In genomic region chr4:130777647-130778046, GRCm38 (mm10) we compare ENCODE assay signal across 18 mouse cellular contexts. TPM values are rescaled to one million over a fixed set of nuclear protein-coding genes. Genes with fewer than 3 reads are reported as not detected.
DNase-seq lines count a peak whose midpoint lies in the region; ATAC-seq lines count a peak whose summit lies in the region.
"Had no signal": no experiment of that assay in that cellular context is flagged by ENCODE, and none has a peak within 500 bp of the region (broad histone marks: within the 10 kb centered on the region; RNA-seq: fewer than 3 reads in every experiment).

No protein-coding gene starts in this region.

- H3K27me3 ChIP-seq in embryonic facial prominence, embryonic 12.5 days, result no peaks in the 10 kb centered on the region
- no peaks in the 10 kb centered on the region for H3K27me3 ChIP-seq in embryonic facial prominence, embryonic 10.5 days (replicated peaks; ENCODE audit: low read depth, poor library complexity, severe bottlenecking)
- no peaks in the 10 kb centered on the region for H3K27me3 ChIP-seq in heart, embryonic 16.5 days (ENCODE audit: control insufficient read depth, insufficient read depth, low read length)
- no peaks in the 10 kb centered on the region for H3K27me3 ChIP-seq in kidney, embryonic 16.5 days (ENCODE audit: insufficient read depth, low read length)
- no peaks in the 10 kb centered on the region for H3K27me3 ChIP-seq in stomach, embryonic 14.5 days (ENCODE audit: control insufficient read depth, insufficient read depth, low read length)
- H3K27me3 ChIP-seq in liver, embryonic 11.5 days (replicated peaks; ENCODE audit: control insufficient read depth, insufficient read depth, low read length), result no peaks in the 10 kb centered on the region
- H3K27me3 ChIP-seq: embryonic facial prominence, embryonic 15.5 days; stomach, embryonic 15.5 days had no signal

- peaks cover 8% of the 10 kb centered on the region; the same call in 1 of the 2 replicates for H3K4me1 ChIP-seq in embryonic facial prominence, embryonic 12.5 days
- H3K4me1 ChIP-seq in embryonic facial prominence, embryonic 10.5 days, result peaks cover 6% of the 10 kb centered on the region; the same call in 1 of the 2 replicates
- peaks cover 36% of the 10 kb centered on the region for H3K4me1 ChIP-seq in heart, embryonic 16.5 days (ENCODE audit: control insufficient read depth, insufficient read depth, low read length)
- peaks cover 8% of the 10 kb centered on the region; the same call in 1 of the 2 replicates for H3K4me1 ChIP-seq in kidney, embryonic 16.5 days (ENCODE audit: insufficient read depth, low read length)
- 0 out of 2 replicates have a peak, but pooled peaks cover 5% of the 10 kb centered on the region for H3K4me1 ChIP-seq in stomach, embryonic 14.5 days (ENCODE audit: control insufficient read depth, insufficient read depth, low read length)
- no peaks in the 10 kb centered on the region for H3K4me1 ChIP-seq in liver, embryonic 11.5 days (replicated peaks; ENCODE audit: control insufficient read depth, insufficient read depth, low read length)
- H3K4me1 ChIP-seq: stomach, embryonic 15.5 days had no signal

- 56% methylated on average over 10 of the region's 10 CpGs for WGBS in embryonic facial prominence, embryonic 12.5 days
- 66% methylated on average over 10 of the region's 10 CpGs for WGBS in embryonic facial prominence, embryonic 10.5 days
- 30% methylated on average over 10 of the region's 10 CpGs for WGBS in heart, embryonic 16.5 days
- WGBS in kidney, embryonic 16.5 days, result 55% methylated on average over 10 of the region's 10 CpGs
- WGBS in stomach, embryonic 14.5 days, result 52% methylated on average over 10 of the region's 10 CpGs
- 68% methylated on average over 10 of the region's 10 CpGs for WGBS in liver, embryonic 11.5 days

- H3K27ac ChIP-seq in embryonic facial prominence, embryonic 12.5 days, result peak overlapping the region; percentile 24; the same call in 1 of the 2 replicates
- no peak overlapping the region for H3K27ac ChIP-seq in embryonic facial prominence, embryonic 10.5 days (replicated peaks)
- H3K27ac ChIP-seq in heart, embryonic 16.5 days (ENCODE audit: low read length), result peak overlapping the region; percentile 76
- peak overlapping the region; percentile 64 for H3K27ac ChIP-seq in kidney, embryonic 16.5 days (ENCODE audit: low read length)
- 0 out of 2 replicates have a peak overlapping the region, but pooled peaks have one; percentile 33 for H3K27ac ChIP-seq in stomach, embryonic 14.5 days (ENCODE audit: low read length)
- H3K27ac ChIP-seq in liver, embryonic 11.5 days (ENCODE audit: low read depth, low read length), result no peak overlapping the region
- H3K27ac ChIP-seq: stomach, embryonic 15.5 days had no signal

- H3K9ac ChIP-seq in embryonic facial prominence, embryonic 12.5 days, result no peak overlapping the region
- H3K9ac ChIP-seq in heart, embryonic 16.5 days (ENCODE audit: low read length), result 0 out of 2 replicates have a peak overlapping the region, but pooled peaks have one; percentile 34
- H3K9ac ChIP-seq in kidney, embryonic 16.5 days (replicated peaks; ENCODE audit: low read length), result no peak overlapping the region
- no peak overlapping the region for H3K9ac ChIP-seq in stomach, embryonic 14.5 days (replicated peaks; ENCODE audit: low read depth, low read length)
- no peak overlapping the region for H3K9ac ChIP-seq in liver, embryonic 11.5 days (ENCODE audit: low read depth, low read length)
- H3K9ac ChIP-seq: embryonic facial prominence, embryonic 15.5 days; stomach, embryonic 15.5 days had no signal

- intact Hi-C loops in heart, postnatal 25 days (cut with DNase I), result no loop called here

- DNase-seq in embryonic facial prominence, embryonic 10.5 days (ENCODE audit: low spot score), result no peak
- no peak for DNase-seq in heart, postnatal 25 days (ENCODE audit: low spot score)
- no peak for DNase-seq in kidney, postnatal 4 days
- no peak for DNase-seq in liver, embryonic 11.5 days (ENCODE audit: low spot score)
- DNase-seq: adrenal gland, postnatal 36 days; cerebellum, adult 8-10 months; gastrocnemius, postnatal 36 days; left cerebral cortex, postnatal 4 days; midbrain, embryonic 14.5 days had no signal

- ATAC-seq in embryonic facial prominence, embryonic 12.5 days (ENCODE audit: insufficient number of reproducible peaks, insufficient read depth, low FRiP score, low TSS enrichment), result no peak
- no peak; the same call in 1 of the 2 replicates for ATAC-seq in heart, embryonic 16.5 days (replicated peaks; ENCODE audit: extremely low read depth, insufficient read depth, low FRiP score)
- no peak for ATAC-seq in kidney, embryonic 16.5 days (ENCODE audit: low FRiP score, low TSS enrichment)
- ATAC-seq in stomach, embryonic 14.5 days (ENCODE audit: insufficient number of reproducible peaks, insufficient read depth, low FRiP score, low read depth), result no peak
- no peak for ATAC-seq in liver, embryonic 11.5 days (replicated peaks; ENCODE audit: low FRiP score)
- ATAC-seq: CD4-positive, CD25-positive, alpha-beta regulatory T cell, adult 4 months had no signal

- H3K36me3 ChIP-seq in embryonic facial prominence, embryonic 12.5 days, result peaks cover 74% of the 10 kb centered on the region
- peaks cover 99% of the 10 kb centered on the region for H3K36me3 ChIP-seq in embryonic facial prominence, embryonic 10.5 days (replicated peaks)
- peaks cover 53% of the 10 kb centered on the region for H3K36me3 ChIP-seq in heart, embryonic 16.5 days (ENCODE audit: control insufficient read depth, insufficient read depth)
- peaks cover 55% of the 10 kb centered on the region for H3K36me3 ChIP-seq in kidney, embryonic 16.5 days (ENCODE audit: insufficient read depth, low read length)
- H3K36me3 ChIP-seq in stomach, embryonic 14.5 days (ENCODE audit: control insufficient read depth, insufficient read depth, low read length), result peaks cover 74% of the 10 kb centered on the region
- H3K36me3 ChIP-seq in liver, embryonic 11.5 days (ENCODE audit: control insufficient read depth, insufficient read depth, low read length), result peaks cover 47% of the 10 kb centered on the region

- no peaks in the 10 kb centered on the region for H3K9me3 ChIP-seq in embryonic facial prominence, embryonic 12.5 days
- H3K9me3 ChIP-seq in embryonic facial prominence, embryonic 10.5 days, result no peaks in the 10 kb centered on the region
- no peaks in the 10 kb centered on the region for H3K9me3 ChIP-seq in heart, embryonic 16.5 days (replicated peaks; ENCODE audit: control insufficient read depth, low read length)
- H3K9me3 ChIP-seq in kidney, embryonic 16.5 days (ENCODE audit: low read length), result no peaks in the 10 kb centered on the region
- no peaks in the 10 kb centered on the region for H3K9me3 ChIP-seq in stomach, embryonic 14.5 days (ENCODE audit: control insufficient read depth, low read depth, low read length)
- H3K9me3 ChIP-seq in liver, embryonic 11.5 days (ENCODE audit: control insufficient read depth, low read length), result no peaks in the 10 kb centered on the region
- H3K9me3 ChIP-seq: embryonic facial prominence, embryonic 15.5 days; G1E; stomach, embryonic 15.5 days had no signal

- H3K4me2 ChIP-seq in embryonic facial prominence, embryonic 12.5 days (replicated peaks), result no peak overlapping the region
- no peak overlapping the region for H3K4me2 ChIP-seq in heart, embryonic 16.5 days (ENCODE audit: low read depth, low read length)
- no peak overlapping the region for H3K4me2 ChIP-seq in kidney, embryonic 16.5 days (replicated peaks; ENCODE audit: low read depth, low read length)
- H3K4me2 ChIP-seq in stomach, embryonic 14.5 days (replicated peaks; ENCODE audit: low read depth, low read length), result no peak overlapping the region
- no peak overlapping the region for H3K4me2 ChIP-seq in liver, embryonic 11.5 days
- H3K4me2 ChIP-seq: embryonic facial prominence, embryonic 15.5 days; stomach, embryonic 15.5 days had no signal

- no peak overlapping the region for H3K4me3 ChIP-seq in embryonic facial prominence, embryonic 12.5 days
- no peak overlapping the region for H3K4me3 ChIP-seq in embryonic facial prominence, embryonic 10.5 days
- no peak overlapping the region for H3K4me3 ChIP-seq in heart, embryonic 16.5 days (ENCODE audit: low read length)
- H3K4me3 ChIP-seq in kidney, embryonic 16.5 days (ENCODE audit: low read length), result no peak overlapping the region
- H3K4me3 ChIP-seq in stomach, embryonic 14.5 days (ENCODE audit: low read depth, low read length), result no peak overlapping the region
- no peak overlapping the region for H3K4me3 ChIP-seq in liver, embryonic 11.5 days (ENCODE audit: low read depth, low read length)
- H3K4me3 ChIP-seq: embryonic facial prominence, embryonic 15.5 days; myocyte; stomach, embryonic 15.5 days had no signal

RNA-seq across cellular contexts. Expression of gene Sdc3, which starts 14.7 kb away (rescaled TPM):
- 39.9 and 41.1 TPM in 2 replicates for polyA plus RNA-seq in embryonic facial prominence, embryonic 12.5 days (2016; fragmentation: Nextera tagmentation; extraction: Ambion mirVana)
- 31.9 and 32.8 TPM in 2 replicates for polyA plus RNA-seq in embryonic facial prominence, embryonic 10.5 days (2016; fragmentation: Nextera tagmentation; extraction: Ambion mirVana)
- polyA plus RNA-seq in heart, embryonic 16.5 days (2015; fragmentation: Nextera tagmentation; extraction: Ambion mirVana), result 19.9 and 21.3 TPM in 2 replicates
- 10 to 100 TPM; 37.7 to 41.9 TPM for total RNA-seq in heart, postnatal 25 days (2021)
- 22.6 and 23.1 TPM in 2 replicates for polyA plus RNA-seq in kidney, embryonic 16.5 days (2015; fragmentation: Nextera tagmentation; extraction: Ambion mirVana)
- 20.9 and 21.0 TPM in 2 replicates for polyA plus RNA-seq in stomach, embryonic 14.5 days (2014; fragmentation: Nextera tagmentation; extraction: Ambion mirVana)
- 11.4 and 12.1 TPM in 2 replicates for polyA plus RNA-seq in liver, embryonic 11.5 days (2014; fragmentation: Nextera tagmentation; extraction: Ambion mirVana)

Comparison
In these comparisons a context has a peak if more than half of its experiments do, and no peak if none do; other contexts are left out.
1. H3K27ac ChIP-seq: peak in embryonic facial prominence, embryonic 12.5 days (single experiment), heart, embryonic 16.5 days (single experiment), kidney, embryonic 16.5 days (single experiment) and stomach, embryonic 14.5 days (single experiment); none in embryonic facial prominence, embryonic 10.5 days (single experiment) and liver, embryonic 11.5 days (single experiment).